Mouse (Mus musculus): Measurements from ENCODE around the gene Exosc6.
"Not testable (repeated sequence)": the region's sequence is repeated elsewhere in the genome, so short reads cannot be mapped to it uniquely, and the experiment has no call there.

Exosc6 gene

DNA sequence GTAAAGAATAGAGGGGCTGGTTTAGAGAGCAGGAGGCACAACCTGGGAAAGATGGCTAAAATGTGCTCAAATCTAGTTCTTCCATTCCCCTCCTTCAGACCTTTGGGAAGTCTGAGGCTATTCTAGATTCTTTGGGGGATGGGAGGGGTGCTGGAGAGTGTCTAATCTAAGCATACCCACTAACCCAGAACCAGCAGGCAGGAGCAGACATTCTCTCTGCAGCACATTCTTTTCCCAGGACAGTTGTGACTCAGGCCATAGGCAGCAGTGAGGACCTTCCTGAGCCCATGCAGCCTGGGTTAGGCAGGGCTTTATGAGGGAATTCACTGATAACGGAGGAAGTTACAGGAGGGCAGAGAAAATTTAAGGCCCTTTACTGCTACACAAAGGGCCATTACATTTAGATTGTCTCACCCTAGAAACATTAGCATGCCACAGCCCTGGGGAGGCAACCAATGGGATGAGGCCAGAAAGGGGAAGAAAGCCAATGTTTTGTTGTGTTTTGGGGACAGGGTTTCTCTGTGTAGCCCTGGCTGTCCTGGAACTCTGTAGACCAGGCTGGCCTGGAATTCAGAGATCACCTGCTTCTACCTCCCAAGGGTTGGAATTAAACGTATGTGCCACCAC lies 2.9 kb downstream of the Exosc6 start:
- DNase-seq (ENCODE audit: inconsistent age in 2 of 2, low spot score in 1 of 2), result no peak

DNA sequence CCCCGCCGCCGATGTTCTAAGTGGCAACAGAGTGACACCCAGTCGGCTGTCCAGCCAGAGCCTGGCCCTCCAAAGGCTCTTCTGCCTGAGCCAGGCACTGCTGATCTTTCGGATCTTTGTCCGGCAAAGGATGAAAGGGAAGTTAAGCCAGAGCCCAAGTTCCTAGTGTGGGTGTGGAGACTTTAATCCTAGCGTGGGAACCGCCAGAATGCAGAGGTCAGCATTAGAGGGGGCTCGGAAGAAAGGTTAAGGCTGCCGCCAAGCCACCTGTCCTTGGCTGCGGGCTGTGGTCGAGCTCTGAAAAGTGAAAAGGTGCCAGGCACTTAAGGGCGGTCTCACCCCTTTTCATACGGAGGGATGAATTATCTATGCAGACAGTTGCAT lies 5.5 kb downstream of the Exosc6 start:
- no peak for DNase-seq (ENCODE audit: inconsistent age in 2 of 2, low spot score in 1 of 2)

- DNase-seq (ENCODE audit: inconsistent age in 2 of 2, low spot score in 1 of 2), result peak; percentile 88 to 97
Observed at GRCm38 (mm10) chr8:111062072-111062757, 6.1 kb downstream of the Exosc6 start.

GRCm38 (mm10) chr8:111062893-111063292 lies 6.8 kb downstream of the Exosc6 start:
- DNase-seq (ENCODE audit: inconsistent age in 2 of 2, low spot score in 1 of 2), result peak in 1 of 2 experiments; percentile 35

DNA sequence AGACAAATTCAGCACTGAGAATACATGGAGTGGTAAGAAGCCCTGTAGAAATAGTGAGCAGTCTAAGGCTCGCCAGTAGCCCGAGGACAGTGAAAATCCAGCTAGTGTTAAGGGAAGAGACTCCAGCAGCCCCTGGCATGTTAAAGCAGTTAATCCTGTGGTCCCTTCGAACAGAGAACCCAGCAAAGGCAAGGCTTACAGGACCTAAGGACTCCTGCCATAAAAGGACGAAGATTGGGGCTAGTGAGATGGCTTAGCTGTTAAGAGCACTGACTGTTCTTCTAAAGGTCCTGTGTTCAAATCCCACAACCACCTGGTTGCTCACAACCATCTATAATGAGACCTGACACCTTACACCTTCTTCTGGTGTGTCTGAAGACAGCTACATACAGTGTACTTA lies 10.2 kb downstream of the Exosc6 start:
- no peak for DNase-seq (ENCODE audit: inconsistent age in 2 of 2, low spot score in 1 of 2)

DNA sequence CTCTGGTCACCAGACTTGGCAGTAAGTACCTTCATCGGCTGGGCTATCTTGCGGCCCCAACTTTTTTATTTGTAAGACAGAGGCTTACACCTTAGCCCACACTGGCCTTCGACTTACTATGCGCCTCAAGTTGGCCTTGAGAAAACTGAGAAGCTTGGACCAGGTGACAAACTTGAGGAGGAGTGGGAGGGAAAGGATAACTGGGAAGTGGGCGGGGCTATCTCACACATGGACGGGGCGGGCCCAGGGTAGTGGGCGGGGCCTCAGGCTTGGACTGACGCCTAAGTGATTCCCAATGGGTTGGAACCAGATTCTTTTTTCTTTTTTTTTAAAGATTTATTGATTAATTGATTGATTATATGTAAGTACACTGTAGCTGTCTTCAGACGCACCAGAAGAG lies 11.3 kb downstream of the Exosc6 start:
- no peak for DNase-seq (ENCODE audit: inconsistent age in 2 of 2, low spot score in 1 of 2)

- DNase-seq (ENCODE audit: inconsistent age in 2 of 2, low spot score in 1 of 2), result not testable (repeated sequence)
Observed at GRCm38 (mm10) chr8:111068660-111069059, 12.5 kb downstream of the Exosc6 start.

DNA sequence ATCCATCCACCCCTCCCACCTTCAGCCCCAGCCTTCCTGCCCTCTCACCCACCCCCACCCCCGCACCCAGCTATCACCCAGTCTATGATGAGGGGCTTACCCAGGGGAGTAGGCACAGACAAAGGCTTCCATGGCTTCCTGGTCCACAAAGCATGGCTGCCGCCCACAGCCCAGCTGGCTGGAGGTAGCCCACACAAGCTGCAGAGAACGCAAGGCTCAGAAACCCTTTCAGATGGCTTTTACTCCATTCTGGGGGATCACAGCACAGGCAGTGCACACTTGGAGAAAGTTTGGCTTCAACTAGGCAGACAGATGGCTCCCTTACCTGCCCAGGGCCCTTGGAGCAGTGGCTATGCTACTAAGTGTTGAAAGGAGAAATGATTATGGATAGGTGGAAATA lies 19.8 kb downstream of the Exosc6 start:
- DNase-seq (ENCODE audit: inconsistent age in 2 of 2, low spot score in 1 of 2), result no peak

DNA sequence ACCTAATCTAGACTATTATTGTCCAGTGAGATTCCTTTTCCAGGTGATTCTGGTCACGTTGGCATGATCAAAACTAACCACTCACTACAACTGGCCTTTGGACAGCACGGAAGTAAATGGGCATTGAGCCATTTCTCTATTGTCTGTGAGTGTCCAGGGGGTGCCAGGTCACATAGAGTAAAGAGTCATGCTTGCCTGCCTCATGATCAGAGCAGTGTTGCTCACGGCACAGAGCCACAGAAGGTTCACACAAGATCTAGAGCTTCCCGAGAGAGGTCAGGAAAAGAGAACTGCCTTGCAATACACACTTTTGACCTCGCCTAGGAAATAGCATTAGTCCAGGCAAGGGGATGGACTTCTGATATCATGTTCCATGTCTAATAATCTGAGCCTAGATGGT lies 23.3 kb downstream of the Exosc6 start:
- no peak for DNase-seq (ENCODE audit: inconsistent age in 2 of 2, low spot score in 1 of 2)

GRCm38 (mm10) chr8:111079861-111080271 lies 23.7 kb downstream of the Exosc6 start:
- DNase-seq (ENCODE audit: inconsistent age in 2 of 2, low spot score in 1 of 2), result peak; percentile 41 to 81

DNA sequence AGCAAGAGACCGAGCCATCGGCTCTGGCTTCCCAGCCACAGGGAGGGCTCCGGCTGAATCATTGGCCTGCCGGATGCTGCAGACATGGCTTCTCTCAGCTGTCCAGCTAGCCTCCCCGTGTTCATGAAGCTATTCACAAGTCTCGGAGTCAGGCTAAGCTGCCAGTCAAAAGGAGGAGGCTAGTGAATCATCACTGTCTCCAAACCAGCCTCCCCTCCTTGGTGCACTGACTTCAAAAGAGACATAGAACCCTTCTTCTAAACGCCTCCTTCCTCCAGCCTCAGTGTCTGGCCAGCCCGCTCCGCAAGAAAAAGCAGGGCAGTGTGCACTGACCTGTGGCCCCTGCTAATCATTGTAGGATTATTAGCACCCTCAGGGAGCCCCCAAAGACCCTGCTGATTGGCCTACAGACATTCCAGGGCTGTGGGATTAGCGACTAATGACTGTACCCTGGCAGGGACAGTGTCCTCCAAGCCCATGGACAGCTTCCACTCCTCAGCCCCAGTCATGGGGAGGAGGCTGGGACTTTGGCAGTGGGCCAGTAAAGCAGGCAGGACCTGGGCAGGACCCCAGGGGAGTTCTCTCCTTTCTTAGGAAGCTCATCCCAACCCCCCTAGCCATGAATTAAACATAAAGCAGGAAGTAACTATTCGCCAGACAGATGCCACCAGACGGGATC lies 25.6 kb downstream of the Exosc6 start:
- no peak for DNase-seq (ENCODE audit: inconsistent age in 2 of 2, low spot score in 1 of 2)

- DNase-seq (ENCODE audit: inconsistent age in 2 of 2, low spot score in 1 of 2), result not testable (repeated sequence)
Observed at GRCm38 (mm10) chr8:111083936-111084335, 27.8 kb downstream of the Exosc6 start.

GRCm38 (mm10) chr8:111090126-111090525 lies 34.0 kb downstream of the Exosc6 start:
- peak; percentile 62 to 84 for DNase-seq (ENCODE audit: inconsistent age in 2 of 2, low spot score in 1 of 2)

GRCm38 (mm10) chr8:111091706-111092105 lies 35.6 kb downstream of the Exosc6 start:
- no peak for DNase-seq (ENCODE audit: inconsistent age in 2 of 2, low spot score in 1 of 2)

DNA sequence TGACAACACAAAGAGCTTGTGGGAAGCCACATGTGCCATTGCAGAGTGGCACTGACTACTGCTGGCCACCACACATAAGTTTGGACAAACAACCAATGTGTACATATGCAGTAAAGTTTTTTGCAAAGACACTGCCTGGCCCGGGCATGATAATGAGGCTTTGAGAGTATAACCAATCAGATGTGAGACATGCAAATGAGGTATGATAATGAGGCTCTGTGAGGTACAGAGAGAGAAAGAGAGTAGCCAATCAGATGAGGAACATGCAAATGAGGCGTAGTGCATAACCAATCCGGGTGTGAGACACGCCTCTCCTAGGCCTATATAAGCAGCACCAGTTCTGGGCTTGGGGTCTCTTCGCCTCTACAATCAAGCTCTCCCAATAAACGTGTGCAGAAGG lies 36.2 kb downstream of the Exosc6 start, which contains the start of gene Clec18a:
Clec18a (minus strand) TSS at position 101 of the 400 bp plus-strand sequence.
- DNase-seq (ENCODE audit: inconsistent age in 2 of 2, low spot score in 1 of 2), result not testable (repeated sequence)

DNA sequence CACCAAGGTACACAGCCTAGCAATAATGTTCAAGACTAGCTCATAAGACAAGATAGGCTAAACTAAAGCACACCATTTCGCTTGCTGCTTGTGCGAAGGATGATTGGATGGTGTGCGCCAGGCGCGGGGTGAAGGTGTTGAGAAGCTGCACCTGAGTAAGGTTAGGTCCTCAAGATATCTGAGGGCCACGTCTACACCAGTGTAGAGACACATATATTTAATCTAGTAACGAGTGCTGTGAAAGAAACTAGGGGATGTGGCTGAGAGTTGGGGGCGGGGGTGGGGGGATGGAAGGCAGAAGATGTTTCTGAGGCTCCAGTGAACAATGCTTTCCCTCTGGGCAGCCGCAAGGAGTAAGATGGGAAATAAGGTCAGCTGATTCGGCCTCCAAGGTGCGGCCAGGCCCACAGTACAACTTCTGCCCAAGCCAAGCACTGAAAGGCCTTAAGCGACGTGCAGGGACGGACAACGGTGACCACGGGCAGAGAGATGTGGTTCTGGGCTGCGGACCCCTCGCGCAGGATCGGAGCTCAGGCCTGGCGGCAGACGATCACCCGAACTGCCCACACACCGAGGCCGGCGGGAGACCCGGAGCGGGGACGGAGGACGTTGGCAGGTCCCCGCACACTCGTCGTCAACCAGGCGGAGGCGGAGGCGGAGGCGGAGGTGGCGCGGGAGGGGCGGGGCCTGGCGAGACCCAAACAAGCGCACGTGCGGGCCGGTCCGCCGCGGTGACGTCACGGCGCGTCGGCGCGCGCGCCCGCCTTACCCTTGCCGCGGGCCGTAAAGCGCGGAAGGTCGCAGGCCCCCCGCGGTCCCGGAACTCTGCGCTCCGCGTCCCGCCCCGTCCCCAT lies 38.0 kb downstream of the Exosc6 start, which contains the start of gene Pdpr:
Pdpr (plus strand) TSS at position 766 of the 854 bp plus-strand sequence.
- peak; percentile 95 to 98 for DNase-seq (ENCODE audit: inconsistent age in 2 of 2, low spot score in 1 of 2)

DNA sequence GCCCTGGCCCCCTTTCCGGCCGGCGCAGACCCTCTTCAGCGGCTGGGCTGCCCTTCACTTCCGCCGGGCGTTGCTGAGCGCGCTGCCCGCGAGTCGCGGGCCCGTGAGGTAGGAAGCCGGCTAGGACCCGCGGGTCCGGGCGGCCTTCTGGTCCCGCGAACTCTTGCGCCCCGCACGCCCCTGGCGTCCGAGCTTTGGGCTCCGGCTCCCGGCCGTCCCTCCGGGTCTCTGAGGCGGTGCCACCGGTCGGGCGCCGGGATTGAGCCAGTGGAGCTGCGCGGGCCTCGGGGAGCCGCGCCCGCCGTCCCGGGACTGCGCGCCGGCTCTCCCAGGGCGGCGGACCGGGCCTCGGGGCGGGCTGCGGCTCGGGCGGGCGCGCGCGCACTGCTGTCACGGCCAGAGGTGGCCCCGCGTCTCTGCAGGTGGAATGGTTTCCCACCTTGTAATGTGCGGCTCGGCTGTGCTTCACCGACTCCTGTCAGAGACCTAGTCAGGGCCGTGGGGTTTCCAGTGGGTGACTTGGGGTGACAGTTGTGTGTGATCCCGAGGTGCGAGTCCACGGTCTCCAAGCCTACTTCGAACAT lies 38.7 kb downstream of the Exosc6 start:
- DNase-seq (ENCODE audit: inconsistent age in 2 of 2, low spot score in 1 of 2), result not testable (repeated sequence)

All from adrenal gland, adult (tissue).